Mouse (Mus musculus) CH12.LX (cell line): ENCODE data around the gene Herc1.

Experiments used
- BHLHE40 ChIP-seq: IDR thresholded peaks from 2 replicates; pipeline ENCODE4 v1.6.1; 2011; ENCODE audit warnings: mild to moderate bottlenecking, low read depth, low read length, improper control_type of control experiment
- CHD2 ChIP-seq: IDR thresholded peaks from 2 replicates; pipeline ENCODE4 v1.6.1; 2011; ENCODE audit warnings: low read length, improper control_type of control experiment
- CTCF ChIP-seq, 2 experiments: IDR thresholded peaks in 1 of 2; conservative IDR thresholded peaks in 1 of 2; 2 replicates each; pipeline ENCODE4 v1.5.1; 2011 to 2012; ENCODE audit warnings: low read depth in 2 of 2, low read length in 2 of 2, improper control_type of control experiment in 1 of 2, inconsistent platforms in 1 of 2, mild to moderate bottlenecking in 1 of 2, moderate library complexity in 1 of 2
- ETS1 ChIP-seq: conservative IDR thresholded peaks from 2 replicates; pipeline ENCODE4 v1.6.1; 2012; ENCODE audit warnings: low read depth, mild to moderate bottlenecking, inconsistent platforms, low read length, improper control_type of control experiment, moderate library complexity
- HCFC1 ChIP-seq: IDR thresholded peaks from 2 replicates; pipeline ENCODE4 v1.6.1; 2012; ENCODE audit warnings: low read depth, mild to moderate bottlenecking, inconsistent platforms, low read length, improper control_type of control experiment
- IRF4 ChIP-seq: IDR thresholded peaks from 2 replicates; pipeline ENCODE4 v1.6.1; 2014; ENCODE audit warnings: low read depth, mild to moderate bottlenecking, inconsistent platforms, low read length, improper control_type of control experiment
- MAZ ChIP-seq: IDR thresholded peaks from 2 replicates; pipeline ENCODE4 v1.6.1; 2012; ENCODE audit warnings: low read depth, mild to moderate bottlenecking, inconsistent platforms, low read length, improper control_type of control experiment, moderate library complexity
- MXI1 ChIP-seq: IDR thresholded peaks from 2 replicates; pipeline ENCODE4 v1.6.1; 2011; ENCODE audit warnings: mild to moderate bottlenecking, low read depth, low read length, improper control_type of control experiment
- POLR2A ChIP-seq: IDR thresholded peaks from 2 replicates; pipeline ENCODE4 v1.6.1; 2011; ENCODE audit warnings: low read depth, mild to moderate bottlenecking, improper control_type of control experiment, low read length
- SIN3A ChIP-seq: IDR thresholded peaks from 2 replicates; pipeline ENCODE4 v1.6.1; 2012; ENCODE audit warnings: low read length, improper control_type of control experiment, inconsistent platforms
- TCF12 ChIP-seq: IDR thresholded peaks from 2 replicates; pipeline ENCODE4 v1.6.1; 2014; ENCODE audit warnings: low read depth, mild to moderate bottlenecking, inconsistent platforms, low read length, improper control_type of control experiment

- no peak for TF ChIP-seq HCFC1
- no peak for TF ChIP-seq IRF4
- no peak for TF ChIP-seq POLR2A
- TF ChIP-seq TCF12 = no peak
- no peak for TF ChIP-seq CHD2
- TF ChIP-seq ETS1 = no peak
- TF ChIP-seq SIN3A = no peak
- no peak for TF ChIP-seq BHLHE40
- no peak for TF ChIP-seq CTCF (conservative IDR thresholded peaks at IDR 0.05 in 1 of 2, IDR thresholded peaks at IDR 0.05 in 1 of 2; ENCODE audit: low read depth in 2 of 2, low read length in 2 of 2)
- no peak for TF ChIP-seq MXI1
- TF ChIP-seq MAZ = no peak
These were observed 157.4 kb downstream of the Herc1 start for GRCm38 (mm10) chr9:66507684-66508083.
